Mouse (Mus musculus) splenic B cell, adult 2 months (primary cell): ENCODE data around the gene Dusp3.

ENCODE experiments used
- DNase-seq: peaks from one replicate; pipeline ENCODE4 v3.0.0-alpha.2; 2011; ENCODE audit warnings: low read depth, low spot score
- H3K27me3 ChIP-seq: 2 replicates; pipeline ENCODE4 v1.6.1; 2012; ENCODE audit warnings: mild to moderate bottlenecking, low read length, moderate library complexity, mixed read lengths; ENCODE audit not compliant: control insufficient read depth, poor library complexity, insufficient read depth, severe bottlenecking
- H3K36me3 ChIP-seq: 2 replicates; pipeline ENCODE4 v1.6.1; 2012; ENCODE audit warnings: mild to moderate bottlenecking, low read length, moderate library complexity, mixed read lengths; ENCODE audit not compliant: control insufficient read depth, poor library complexity, insufficient read depth, severe bottlenecking

The Dusp3 gene

DNA sequence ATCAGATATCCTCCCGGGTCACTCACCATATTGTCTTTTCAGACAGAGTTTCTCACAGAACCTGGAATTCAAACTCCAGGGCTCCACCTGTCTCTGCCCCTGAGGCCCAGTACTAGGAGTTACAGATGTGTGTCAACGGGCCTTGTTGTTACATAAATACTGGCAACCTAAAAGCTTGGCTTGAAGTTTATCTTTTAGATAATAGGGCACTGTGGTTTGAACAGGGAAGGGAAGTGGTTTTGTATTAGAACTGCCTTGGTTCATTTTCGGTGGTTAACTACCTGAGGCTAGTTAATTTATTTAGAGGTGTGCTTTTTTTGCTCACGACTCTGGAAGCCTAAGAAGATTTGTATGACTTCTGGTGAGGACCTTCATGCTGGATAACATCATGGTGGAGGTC is 33.4 kb downstream of the Dusp3 start:
- Histone ChIP-seq H3K27me3 (no peaks in the 10 kb centered on the region), H3K36me3 (no peaks in the 10 kb centered on the region)
- DNase-seq, result no peak

DNA sequence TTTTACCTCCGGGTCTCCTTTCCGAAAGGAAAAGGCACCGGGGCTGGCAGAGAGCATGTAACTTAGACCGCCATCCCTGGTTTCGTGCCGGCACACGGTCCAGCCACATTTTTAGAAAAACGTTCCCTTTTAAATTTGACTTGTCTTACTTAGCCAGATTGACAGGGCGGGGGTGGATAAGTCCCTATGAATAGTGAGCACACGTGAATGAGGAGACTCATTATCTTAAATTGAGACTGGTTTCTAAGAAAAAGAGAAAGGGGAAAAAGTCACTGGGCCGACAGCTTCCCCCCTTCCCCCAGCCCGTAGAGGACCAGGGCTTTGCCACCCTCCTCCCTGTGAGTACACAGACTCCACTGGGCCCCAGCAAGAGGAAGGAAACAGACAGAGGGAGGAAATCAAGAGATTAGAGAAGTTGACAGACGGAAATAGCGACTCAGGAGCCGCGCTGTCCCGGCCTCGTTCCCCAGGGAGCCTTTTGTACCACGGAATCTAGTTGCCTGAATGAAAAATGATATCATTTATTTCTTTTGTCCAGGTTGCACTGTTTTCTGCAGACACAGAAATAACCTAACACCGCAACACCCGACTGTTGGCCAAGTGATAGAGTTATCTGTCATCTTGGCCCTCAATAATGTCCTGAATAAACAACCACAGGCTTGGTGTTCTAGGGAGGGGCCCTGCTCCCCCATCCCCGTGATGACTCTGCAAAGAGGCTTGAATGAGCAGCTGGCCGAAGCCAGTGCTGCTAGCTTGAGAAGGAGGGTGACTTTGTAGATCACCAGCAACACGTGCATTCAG is 34.1 kb downstream of the Dusp3 start:
- peak; percentile 73 for DNase-seq
- no peaks in the 10 kb centered on the region for H3K36me3 ChIP-seq
- H3K27me3 ChIP-seq, result no peaks in the 10 kb centered on the region

DNA sequence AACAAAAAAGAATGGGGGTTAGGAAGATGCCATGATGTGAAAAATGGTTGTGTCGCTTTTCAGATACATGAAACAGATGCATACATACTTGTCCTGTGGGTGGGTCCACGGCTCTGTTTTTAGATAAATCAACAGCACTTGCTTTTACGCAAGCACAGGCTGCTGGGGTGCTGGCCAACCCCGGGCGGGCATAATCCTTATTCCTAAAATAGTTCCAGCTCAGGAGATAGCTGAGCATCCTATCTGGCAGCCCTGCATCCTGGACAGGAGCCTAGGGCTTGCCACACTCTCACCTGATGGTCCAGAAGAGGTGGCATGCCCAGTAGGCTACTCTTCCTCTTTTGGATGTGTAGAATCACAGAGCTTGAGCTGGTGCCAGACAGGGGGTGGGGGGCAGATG is 36.8 kb downstream of the Dusp3 start:
- H3K27me3 ChIP-seq, result no peaks in the 10 kb centered on the region
- no peak for DNase-seq
- no peaks in the 10 kb centered on the region for H3K36me3 ChIP-seq

DNA sequence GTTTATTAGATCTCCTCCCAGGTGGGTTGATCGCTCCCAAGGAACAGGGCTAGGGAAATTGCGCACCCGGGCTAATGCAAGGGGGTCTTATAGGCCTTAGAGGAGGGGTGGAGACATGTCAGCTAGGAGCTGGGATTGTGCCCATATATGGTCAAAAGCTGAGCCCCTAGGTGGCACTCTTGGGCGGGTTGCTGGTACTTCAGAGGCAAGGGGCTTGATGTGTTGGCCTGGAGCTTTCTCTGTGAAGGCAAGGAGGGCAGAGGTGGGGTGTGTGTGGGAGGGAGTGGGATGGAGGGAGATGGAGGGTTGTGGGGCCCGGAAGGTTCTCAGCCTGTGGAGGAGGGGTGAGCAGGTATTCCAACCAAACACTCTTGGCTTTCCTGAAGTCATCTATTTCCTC is 40.3 kb downstream of the Dusp3 start:
- no peaks in the 10 kb centered on the region for H3K27me3 ChIP-seq
- DNase-seq, result peak; percentile 41
- H3K36me3 ChIP-seq, result no peaks in the 10 kb centered on the region

DNA sequence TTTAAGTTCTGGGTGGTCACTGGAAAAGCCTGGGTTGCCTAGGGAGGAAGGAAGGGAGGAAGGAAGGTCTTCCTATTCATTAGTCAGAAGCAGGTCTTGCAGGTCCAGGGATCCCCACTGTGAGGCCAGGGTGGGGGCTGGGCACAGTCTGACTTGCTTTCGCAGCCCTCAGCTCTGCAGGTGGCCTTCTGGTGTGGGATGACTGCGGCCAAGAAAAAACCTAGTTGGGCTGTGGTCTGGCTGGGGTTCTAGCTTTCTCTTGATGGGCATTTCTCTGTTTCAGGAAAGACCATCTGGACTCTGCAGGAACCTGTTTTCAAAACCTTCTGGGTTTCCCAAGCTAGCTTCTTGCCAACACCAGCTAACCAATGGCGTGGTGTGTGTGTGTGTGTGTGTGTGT is 43.8 kb downstream of the Dusp3 start:
- no peaks in the 10 kb centered on the region for H3K36me3 ChIP-seq
- DNase-seq, result no peak
- H3K27me3 ChIP-seq, result no peaks in the 10 kb centered on the region

DNA sequence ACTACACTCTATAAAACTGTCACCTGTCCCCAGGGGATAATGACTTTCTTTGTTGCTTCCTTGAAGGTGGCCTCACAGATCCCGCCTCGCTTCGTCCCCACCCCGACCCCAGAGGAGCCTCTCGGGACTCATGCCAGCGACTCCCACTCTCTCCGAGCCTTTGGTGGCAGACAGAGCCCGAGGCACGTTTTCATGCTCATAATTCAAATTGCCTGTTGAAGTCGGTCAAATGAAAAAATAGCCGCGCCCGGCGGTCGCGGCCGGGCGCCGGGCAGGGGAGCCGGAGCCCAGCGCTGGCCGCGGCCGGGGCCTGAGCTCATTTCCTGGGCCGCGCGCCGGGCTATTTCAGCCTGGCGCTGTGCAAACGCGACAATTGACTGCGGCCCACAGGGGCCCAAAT is 49.7 kb downstream of the Dusp3 start:
- no peak for DNase-seq
- Histone ChIP-seq H3K36me3 (no peaks in the 10 kb centered on the region), H3K27me3 (no peaks in the 10 kb centered on the region)

DNA sequence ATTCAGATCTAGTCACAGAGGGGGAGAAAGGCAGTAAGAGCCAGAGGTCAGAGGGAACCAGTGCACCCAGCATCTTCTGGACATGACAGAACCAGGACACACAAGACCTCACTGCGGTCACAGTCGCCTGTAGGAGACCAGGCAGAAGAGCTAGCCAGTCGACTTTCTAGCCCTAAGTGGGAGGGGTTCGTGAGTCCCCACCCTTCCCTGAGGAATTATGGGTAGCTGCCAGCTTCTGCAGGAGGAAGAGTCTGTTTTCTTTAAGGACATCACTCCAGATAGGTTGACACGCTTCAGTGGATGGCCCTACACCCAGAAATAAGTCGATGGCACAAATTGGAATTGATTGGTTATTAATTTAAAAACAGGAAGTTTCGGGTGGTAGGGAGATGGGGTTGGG is 50.4 kb downstream of the Dusp3 start:
- no peaks in the 10 kb centered on the region for H3K36me3 ChIP-seq

DNA sequence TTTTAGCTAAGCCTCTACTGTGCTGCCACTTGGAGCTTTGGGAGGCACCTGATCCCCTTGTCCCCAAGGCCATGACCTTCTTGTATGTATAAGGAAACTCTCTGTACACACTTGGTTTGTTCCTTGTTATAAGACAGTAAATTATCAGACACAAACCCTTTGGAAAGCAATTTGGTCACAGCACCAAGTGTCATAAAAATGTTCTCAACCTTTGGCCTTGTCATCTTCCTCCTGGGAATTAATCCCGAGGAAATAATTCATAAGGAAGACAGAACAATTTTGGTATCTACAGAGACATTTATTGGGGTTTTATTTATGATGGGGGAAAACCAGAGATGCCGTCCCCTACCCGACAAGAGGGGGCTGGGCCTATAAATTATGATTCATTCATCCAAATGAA is 51.1 kb downstream of the Dusp3 start:
- Histone ChIP-seq H3K36me3 (no peaks in the 10 kb centered on the region), H3K27me3 (no peaks in the 10 kb centered on the region)
- DNase-seq, result no peak

More for the DNA sequence above, 50.4 kb downstream of the Dusp3 start:
- no peaks in the 10 kb centered on the region for H3K27me3 ChIP-seq
- no peak for DNase-seq

DNA sequence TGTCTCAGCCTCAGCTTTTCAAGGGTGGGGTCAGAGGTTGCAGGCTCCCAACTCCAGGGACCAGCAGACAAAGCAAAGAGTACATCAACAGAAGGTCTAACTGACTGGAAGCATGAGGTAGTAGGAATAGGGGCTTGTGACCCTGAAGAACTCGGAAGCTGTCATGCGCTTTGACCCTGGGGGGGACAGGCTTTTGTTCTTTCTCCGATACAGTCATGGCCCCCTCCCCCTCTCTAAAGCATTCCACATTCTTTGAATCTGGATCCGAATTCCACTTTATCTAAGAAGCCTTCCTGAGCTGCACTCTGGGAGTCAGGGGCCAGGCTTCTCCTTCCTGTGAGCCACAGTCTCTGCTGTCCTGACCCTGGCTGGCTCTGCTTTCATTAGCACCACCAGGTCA is 54.8 kb downstream of the Dusp3 start:
- no peaks in the 10 kb centered on the region for H3K27me3 ChIP-seq
- no peaks in the 10 kb centered on the region for H3K36me3 ChIP-seq
- no peak for DNase-seq

DNA sequence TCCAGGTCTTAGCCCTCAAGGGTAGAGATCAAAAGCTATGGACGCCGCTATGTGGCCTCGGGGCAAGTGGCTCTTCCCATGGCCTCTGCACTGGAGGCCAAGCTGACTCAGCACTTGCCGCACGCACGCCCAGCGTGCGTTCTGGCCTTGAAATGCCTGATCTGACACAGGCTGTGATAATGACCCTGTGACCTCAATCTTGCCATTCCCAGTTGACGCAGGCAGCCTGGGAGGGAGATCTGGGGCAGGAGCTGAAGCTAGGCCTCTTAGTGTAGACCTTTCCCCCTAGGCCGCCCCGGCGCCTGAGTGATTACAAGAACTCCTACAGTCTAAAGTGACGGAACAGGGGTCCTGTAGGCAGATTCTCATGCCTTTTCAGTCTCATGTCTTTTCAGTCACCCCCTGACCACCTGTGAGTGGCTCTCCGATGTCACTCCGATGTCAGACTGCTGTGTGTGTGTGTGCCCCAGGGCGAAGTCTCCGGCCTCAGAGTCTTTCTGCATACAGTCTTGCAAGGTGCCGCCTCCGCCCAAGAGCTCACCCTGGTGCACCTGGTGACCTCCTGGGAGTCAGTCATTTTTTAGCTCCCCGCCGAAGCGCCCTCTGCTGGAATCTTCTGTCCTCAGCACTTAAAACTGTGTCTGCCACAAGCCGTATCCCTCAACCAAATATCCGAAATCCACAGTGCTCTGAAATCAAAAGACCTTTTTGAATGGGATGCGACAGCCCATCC is 58.6 kb downstream of the Dusp3 start:
- H3K27me3 ChIP-seq, result no peaks in the 10 kb centered on the region
- peak; percentile 60 for DNase-seq
- no peaks in the 10 kb centered on the region for H3K36me3 ChIP-seq

DNA sequence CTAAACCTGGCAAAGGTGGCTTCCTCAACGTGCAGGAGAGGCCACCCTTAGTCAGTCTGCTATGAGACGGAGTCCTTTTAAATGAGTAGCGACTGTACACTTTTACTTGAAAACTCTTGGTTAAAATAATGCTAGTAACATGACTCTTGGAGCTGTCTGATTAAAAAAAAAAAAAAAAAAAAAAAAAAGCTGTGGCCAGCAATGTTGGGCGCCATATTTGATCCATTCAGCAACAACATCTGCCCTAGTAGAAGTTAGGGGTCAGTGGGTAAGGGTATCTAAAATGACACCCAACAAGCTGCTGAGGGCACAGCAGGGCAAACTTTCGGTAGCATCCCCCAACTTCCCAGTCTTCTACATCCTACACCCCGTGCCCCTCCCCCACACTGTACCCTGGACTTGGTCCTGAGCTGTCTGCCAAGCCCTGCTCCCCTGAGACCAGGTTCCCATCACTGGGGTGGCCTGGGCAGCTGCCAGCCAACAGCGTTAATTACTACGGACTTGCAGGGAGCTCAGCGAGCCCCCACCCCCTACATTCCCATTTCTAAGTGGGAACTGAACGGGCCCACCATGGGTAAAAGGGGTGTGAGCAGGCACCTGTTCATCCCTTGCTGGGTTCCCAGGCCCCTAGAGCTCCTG is 59.7 kb downstream of the Dusp3 start:
- DNase-seq, result no peak
- H3K36me3 ChIP-seq, result no peaks in the 10 kb centered on the region

DNA sequence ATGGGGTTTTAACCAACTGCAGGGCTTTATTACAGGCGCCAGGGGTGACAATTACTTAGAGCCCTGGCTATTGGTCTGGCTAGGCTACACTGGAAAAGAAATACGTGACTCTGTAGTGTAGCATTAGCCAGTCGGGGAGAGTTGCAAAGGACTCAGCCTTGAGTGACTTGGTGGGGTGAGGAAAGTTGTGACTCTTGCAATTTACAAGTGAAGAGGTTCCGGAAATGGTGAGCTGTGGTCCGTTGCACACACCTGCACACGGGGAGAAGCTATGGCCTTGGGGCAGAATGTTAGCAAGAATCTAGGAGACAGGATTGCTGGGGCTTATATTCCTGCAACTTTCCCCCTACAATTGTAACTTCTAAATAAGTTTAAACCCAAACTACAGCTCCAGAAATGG is 61.2 kb downstream of the Dusp3 start:
- no peaks in the 10 kb centered on the region for H3K36me3 ChIP-seq
- no peaks in the 10 kb centered on the region for H3K27me3 ChIP-seq
- DNase-seq, result peak; percentile 52

More for the DNA sequence above, 59.7 kb downstream of the Dusp3 start:
- H3K27me3 ChIP-seq, result no peaks in the 10 kb centered on the region

DNA sequence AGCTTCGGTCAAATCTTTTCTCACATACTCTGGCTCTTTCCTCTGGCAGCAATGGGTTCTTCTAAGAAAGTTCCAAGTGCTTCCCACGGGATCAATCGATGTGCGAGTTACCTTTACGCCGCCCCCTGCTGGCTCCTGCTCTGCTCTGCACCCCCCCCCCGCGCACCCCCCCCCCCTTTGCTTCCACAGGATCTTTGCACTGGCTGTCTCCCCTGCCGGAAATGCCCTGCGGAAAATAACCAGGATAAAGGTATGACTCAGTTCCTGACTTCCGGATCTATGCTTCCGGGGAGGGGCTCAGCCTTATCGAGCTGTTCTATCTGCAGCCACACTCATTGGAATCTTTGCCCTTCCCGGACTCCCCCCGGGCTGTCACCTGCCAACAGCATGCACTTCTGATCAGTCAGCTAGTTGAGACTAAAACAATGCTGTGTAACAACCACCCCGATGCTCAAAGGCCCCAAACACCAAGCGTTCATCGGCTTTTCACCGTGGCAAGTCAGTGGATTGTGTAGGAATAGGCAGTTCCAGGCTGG is 62.3 kb downstream of the Dusp3 start:
- no peak for DNase-seq
- H3K36me3 ChIP-seq, result no peaks in the 10 kb centered on the region
- H3K27me3 ChIP-seq, result no peaks in the 10 kb centered on the region

DNA sequence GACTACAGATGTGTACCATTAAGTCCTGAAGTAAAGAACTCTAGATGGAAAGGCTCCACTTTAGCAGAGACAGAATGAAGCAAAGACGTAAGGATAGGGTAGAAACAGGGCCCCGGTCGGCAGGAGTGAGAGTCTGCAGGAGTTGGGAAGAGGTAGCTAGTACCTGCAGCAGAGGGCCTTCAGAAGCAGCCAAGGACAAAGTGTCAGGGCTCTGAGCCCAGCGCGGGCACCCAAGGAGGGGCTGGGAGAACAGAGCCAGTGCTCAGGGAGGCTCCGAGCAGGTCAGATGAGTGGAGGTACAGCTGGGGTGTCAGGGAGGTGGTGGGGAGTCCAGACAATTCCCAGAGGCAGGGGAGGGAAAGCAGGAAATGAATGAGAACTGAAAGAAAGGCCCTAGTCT is 62.8 kb downstream of the Dusp3 start:
- Histone ChIP-seq H3K27me3 (no peaks in the 10 kb centered on the region), H3K36me3 (no peaks in the 10 kb centered on the region)
- DNase-seq, result no peak

DNA sequence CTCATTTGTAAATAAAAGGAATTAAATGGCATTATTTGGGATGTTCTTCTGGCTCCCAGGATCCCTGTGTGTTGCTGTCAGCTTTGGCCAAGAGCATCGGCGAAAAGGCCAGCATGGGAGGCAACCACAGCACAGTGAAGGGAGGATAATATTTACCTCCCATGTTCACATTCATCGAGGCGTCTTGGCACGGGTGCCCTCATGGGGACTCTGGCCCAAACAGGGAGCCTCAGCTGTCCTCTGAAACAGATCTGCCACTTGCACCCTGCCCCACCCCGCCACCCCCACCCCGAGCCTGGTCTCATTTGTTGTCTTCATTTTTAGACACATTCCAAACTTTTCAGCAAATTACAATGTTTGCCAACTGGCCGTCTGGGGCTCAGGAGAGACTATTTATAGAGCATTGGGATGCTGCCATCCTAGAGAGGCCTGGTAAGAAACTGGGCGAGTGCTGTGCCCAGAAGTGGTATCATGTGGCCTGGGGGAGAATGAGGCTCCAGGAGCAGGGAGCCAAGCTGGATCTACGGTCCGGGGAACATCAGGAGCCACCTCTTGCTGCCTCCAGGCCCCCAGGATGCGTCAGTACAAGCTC is 65.4 kb downstream of the Dusp3 start:
- no peaks in the 10 kb centered on the region for H3K36me3 ChIP-seq
- DNase-seq, result no peak
- H3K27me3 ChIP-seq, result no peaks in the 10 kb centered on the region
